Mouse (Mus musculus) brain, embryonic 14.5 days (tissue): Measurements from ENCODE around the gene Phospho1.

ENCODE experiments used
- CTCF ChIP-seq: fragments of 200-500 bp; IDR thresholded peaks from 2 replicates; pipeline ENCODE4 v1.5.1; 2012; ENCODE audit warnings: inconsistent platforms, mild to moderate bottlenecking, moderate library complexity, borderline replicate concordance; ENCODE audit not compliant: insufficient read depth, insufficient read length; ENCODE audit errors: extremely low read depth
- POLR2A ChIP-seq: fragments of 200-500 bp; IDR thresholded peaks from 2 replicates; pipeline ENCODE4 v1.6.1; 2012; ENCODE audit warnings: mild to moderate bottlenecking, inconsistent platforms, borderline replicate concordance; ENCODE audit not compliant: poor library complexity, insufficient read depth, insufficient read length, severe bottlenecking; ENCODE audit errors: extremely low read depth

- TF ChIP-seq POLR2A (no peak), CTCF (peak; percentile 40; the same call in 1 of the 2 replicates)
These were observed 38.6 kb upstream of the Phospho1 start for GRCm38 (mm10) chr11:95785675-95786074.
